8 mouse cellular contexts compared by ENCODE assay signal in the genomic region with DNA sequence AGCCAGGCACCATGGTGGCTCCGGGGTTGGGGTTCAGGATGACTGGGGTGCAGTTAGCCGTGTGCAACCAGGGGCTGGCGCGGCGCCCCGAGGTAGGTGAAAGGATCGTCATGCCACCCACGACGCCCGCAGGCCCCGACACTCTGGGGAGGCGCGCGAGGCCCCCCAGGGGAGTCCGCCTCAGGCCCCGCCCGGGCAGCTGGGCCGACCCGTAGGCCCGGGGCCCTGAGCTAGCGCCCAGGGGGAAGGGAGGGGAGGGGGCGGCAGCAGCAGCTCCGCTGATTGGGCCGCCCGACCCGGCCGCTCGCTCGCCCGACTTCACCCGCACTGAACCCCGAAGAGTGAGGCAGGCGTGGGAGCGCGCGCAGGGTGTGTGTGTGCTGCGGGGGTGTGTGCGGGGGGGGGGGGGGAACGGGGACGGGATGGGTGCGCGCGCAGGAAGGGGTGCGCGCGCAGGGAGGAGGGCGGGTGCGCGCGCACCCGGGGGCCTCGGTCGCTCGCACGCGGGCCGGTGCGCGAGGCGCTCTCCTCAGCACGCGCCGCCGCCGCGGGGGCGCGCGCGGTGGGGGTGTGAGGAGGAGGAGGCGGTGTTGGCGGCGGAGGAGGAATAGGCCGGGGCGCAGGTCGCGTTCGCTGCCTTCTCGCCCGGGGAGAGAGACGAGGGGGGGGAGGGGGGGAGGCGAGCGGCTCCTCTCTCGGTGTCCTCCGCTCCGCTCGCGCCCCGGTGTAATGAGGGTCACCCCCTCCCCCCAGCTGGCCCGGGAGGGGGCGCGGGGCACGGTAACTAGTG. TPM values are rescaled to one million over a fixed set of nuclear protein-coding genes. Genes with fewer than 3 reads are reported as not detected.
DNase-seq lines count a peak whose midpoint lies in the region; ATAC-seq lines count a peak whose summit lies in the region.

No protein-coding gene starts in this region.

- no peaks in the 10 kb centered on the region for H3K27me3 ChIP-seq in hindbrain, embryonic 13.5 days

- no peaks in the 10 kb centered on the region for H3K9me3 ChIP-seq in hindbrain, embryonic 13.5 days

- peak; percentile 78 for ATAC-seq in hindbrain, embryonic 13.5 days (ENCODE audit: low FRiP score)

- peaks cover 54% of the 10 kb centered on the region for H3K4me1 ChIP-seq in hindbrain, embryonic 13.5 days (replicated peaks)

- DNase-seq in R1 (ENCODE audit: low read depth, low spot score): peak; percentile 91
- DNase-seq in cerebellum, postnatal 14 days: peak; percentile 89 to 90
- peak; percentile 63 to 68 for DNase-seq in frontal cortex, postnatal 14 days (ENCODE audit: low spot score in 2 of 2)
- peak; percentile 45 to 65 for DNase-seq in layer of hippocampus, postnatal 25 days (ENCODE audit: extremely low spot score in 1 of 2, low spot score in 1 of 2)
- peak; percentile 86 for DNase-seq in lung, postnatal 14 days
- peak; percentile 95 for DNase-seq in retina, postnatal 1 day
- peak; percentile 94 for DNase-seq in thymus, postnatal 4 days

- WGBS in hindbrain, embryonic 13.5 days: under 1% methylated on average over 68 of the region's 93 CpGs

- H3K4me3 ChIP-seq in hindbrain, embryonic 13.5 days: peak overlapping the region; percentile 82

- H3K36me3 ChIP-seq in hindbrain, embryonic 13.5 days: peaks cover 2% of the 10 kb centered on the region

- H3K4me2 ChIP-seq in hindbrain, embryonic 13.5 days: peak overlapping the region; percentile 83

- H3K9ac ChIP-seq in hindbrain, embryonic 13.5 days: peak overlapping the region; percentile 97

- H3K27ac ChIP-seq in hindbrain, embryonic 13.5 days: peak overlapping the region; percentile 98

RNA-seq across cellular contexts. Expression of gene Nsd1, which starts 1.8 kb away (rescaled TPM):
- polyA plus RNA-seq in hindbrain, embryonic 13.5 days (2015; fragmentation: Nextera tagmentation; extraction: Ambion mirVana): 70.7 and 73.5 TPM in 2 replicates
- 100 to 1,000 TPM; 117 to 140 TPM for total RNA-seq in layer of hippocampus, postnatal 25 days (2021)

RNA-seq across cellular contexts. Expression of gene Fgfr4, which starts 59.0 kb away (rescaled TPM):
- 1.1 and 2.0 TPM in 2 replicates for polyA plus RNA-seq in hindbrain, embryonic 13.5 days (2015; fragmentation: Nextera tagmentation; extraction: Ambion mirVana)
- under 1 TPM; 0.68 to 0.74 TPM for total RNA-seq in layer of hippocampus, postnatal 25 days (2021)

Comparison
In these comparisons a context has a peak if more than half of its experiments do, and no peak if none do; other contexts are left out.
1. Peak in every context shown above with its lines: DNase-seq, ATAC-seq, H3K4me3 ChIP-seq and H3K27ac ChIP-seq.